Mouse (Mus musculus) kidney, adult 2 months (tissue): ENCODE results near the gene Gm49380.

ENCODE experiments used
- CTCF ChIP-seq: fragments of 200-500 bp; conservative IDR thresholded peaks from 2 replicates; pipeline ENCODE4 v1.5.1; 2011; ENCODE audit warnings: low read depth, mild to moderate bottlenecking, control low read depth, low read length, moderate library complexity, mixed read lengths; ENCODE audit not compliant: insufficient read depth, insufficient read length
- POLR2A ChIP-seq: fragments of 200-500 bp; IDR thresholded peaks from one replicate; pipeline ENCODE4 v1.6.1; 2011; ENCODE audit warnings: low read depth, low read length, control low read depth

DNA sequence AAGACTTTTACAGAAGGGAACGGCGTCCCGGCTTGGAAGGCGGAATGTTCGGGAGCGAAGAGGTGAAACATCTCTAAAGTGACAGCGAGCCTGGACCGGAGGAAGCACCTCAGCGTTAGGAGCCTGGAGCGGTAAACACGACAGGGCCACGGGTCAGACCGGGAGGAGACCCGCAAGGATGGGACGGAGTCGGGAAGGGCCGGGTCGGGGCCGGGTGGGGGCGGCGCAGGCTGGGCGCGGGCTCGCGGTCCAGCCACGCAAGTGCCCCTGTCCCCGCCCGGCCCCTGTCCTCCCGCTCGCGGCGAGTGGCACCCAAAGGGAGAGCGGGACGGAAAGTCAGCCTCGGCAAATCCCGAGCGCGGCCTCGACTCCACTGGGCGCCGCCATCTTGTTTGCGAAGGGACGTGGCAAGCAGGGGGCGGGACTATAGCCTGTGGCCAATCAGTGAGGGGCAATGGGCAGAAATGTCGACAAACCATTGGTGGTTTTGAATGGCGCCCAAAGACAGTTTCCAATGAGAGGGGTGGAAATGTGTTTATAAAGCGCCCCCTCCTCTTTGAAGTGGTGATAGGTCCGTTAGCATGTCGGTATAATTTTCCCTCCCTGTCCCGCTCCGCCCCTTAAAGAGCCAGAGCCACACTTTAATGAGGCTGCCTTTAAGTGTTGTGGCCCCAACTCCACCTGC, at the start of gene Gm49380, which contains the start of gene Rnf26:
- TF ChIP-seq CTCF (no peak), POLR2A (peak; percentile 37)
